Mouse (Mus musculus) forebrain, embryonic 14.5 days (tissue): ENCODE results near the gene Milr1. TPM values are rescaled to one million over a fixed set of nuclear protein-coding genes. Genes with fewer than 3 reads are reported as not detected.

Source experiments
- ATAC-seq: fragments of 200-750 bp; cut with Nextera tagmentation; 2 replicates; pipeline ENCODE4 v1.8.0; 2017; ENCODE audit warnings: mild to moderate bottlenecking, moderate library complexity
- DNase-seq: peaks from one replicate; pipeline ENCODE4 v3.0.0-alpha.2; 2015; ENCODE audit warnings: low spot score
- H3K27ac ChIP-seq: fragments of 300-500 bp; sonication (generic); 2 replicates; pipeline ENCODE4 v1.5.1; 2014; ENCODE audit warnings: low read depth, mild to moderate bottlenecking, control low read depth, low read length, moderate library complexity
- H3K27me3 ChIP-seq: fragments of 300-500 bp; sonication (generic); replicated peaks from 2 replicates; pipeline ENCODE4 v1.6.1; 2014; ENCODE audit warnings: low read length, control low read depth, mixed read lengths; ENCODE audit not compliant: control insufficient read depth, insufficient read depth
- H3K36me3 ChIP-seq: fragments of 300-500 bp; sonication (generic); 2 replicates; pipeline ENCODE4 v1.6.1; 2014; ENCODE audit warnings: low read length, control low read depth; ENCODE audit not compliant: control insufficient read depth, insufficient read depth
- H3K4me1 ChIP-seq: fragments of 300-500 bp; sonication (generic); 2 replicates; pipeline ENCODE4 v1.6.1; 2014; ENCODE audit warnings: antibody characterized with exemption, low read length, control low read depth; ENCODE audit not compliant: control insufficient read depth, insufficient read depth
- H3K4me2 ChIP-seq: fragments of 300-500 bp; sonication (generic); 2 replicates; pipeline ENCODE4 v1.6.1; 2014; ENCODE audit warnings: mild to moderate bottlenecking, control low read depth, low read length
- H3K4me3 ChIP-seq: fragments of 300-500 bp; sonication (generic); 2 replicates; pipeline ENCODE4 v1.5.1; 2014; ENCODE audit warnings: low read depth, low read length, control low read depth
- H3K9ac ChIP-seq: fragments of 300-500 bp; sonication (generic); 2 replicates; pipeline ENCODE4 v1.6.1; 2014; ENCODE audit warnings: mild to moderate bottlenecking, low read length, control low read depth, moderate library complexity
- H3K9me3 ChIP-seq: fragments of 300-500 bp; sonication (generic); replicated peaks from 2 replicates; pipeline ENCODE4 v1.6.1; 2016; ENCODE audit warnings: low read length, control low read depth, mixed read lengths; ENCODE audit not compliant: control insufficient read depth
- WGBS: fragments of 180-500 bp; shearing (Covaris S2); extraction: QIAGEN DNeasy Blood & Tissue Kit; methylation state at CpG from one replicate; pipeline ENCODE4 v1.1.7; 2014; 5-methylcytosine and 5-hydroxymethylcytosine counted together
- polyA plus RNA-seq: library from polyadenylated mRNA; unstranded; fragments of >200 nt; fragmentation: Nextera tagmentation; extraction: Ambion mirVana; gene quantifications from 2 replicates; pipeline ENCODE4 v1.2.1, GENCODE M21; 2014

Gene Milr1
- polyA plus RNA-seq, result 0.61 and 0.78 TPM in 2 replicates

DNA sequence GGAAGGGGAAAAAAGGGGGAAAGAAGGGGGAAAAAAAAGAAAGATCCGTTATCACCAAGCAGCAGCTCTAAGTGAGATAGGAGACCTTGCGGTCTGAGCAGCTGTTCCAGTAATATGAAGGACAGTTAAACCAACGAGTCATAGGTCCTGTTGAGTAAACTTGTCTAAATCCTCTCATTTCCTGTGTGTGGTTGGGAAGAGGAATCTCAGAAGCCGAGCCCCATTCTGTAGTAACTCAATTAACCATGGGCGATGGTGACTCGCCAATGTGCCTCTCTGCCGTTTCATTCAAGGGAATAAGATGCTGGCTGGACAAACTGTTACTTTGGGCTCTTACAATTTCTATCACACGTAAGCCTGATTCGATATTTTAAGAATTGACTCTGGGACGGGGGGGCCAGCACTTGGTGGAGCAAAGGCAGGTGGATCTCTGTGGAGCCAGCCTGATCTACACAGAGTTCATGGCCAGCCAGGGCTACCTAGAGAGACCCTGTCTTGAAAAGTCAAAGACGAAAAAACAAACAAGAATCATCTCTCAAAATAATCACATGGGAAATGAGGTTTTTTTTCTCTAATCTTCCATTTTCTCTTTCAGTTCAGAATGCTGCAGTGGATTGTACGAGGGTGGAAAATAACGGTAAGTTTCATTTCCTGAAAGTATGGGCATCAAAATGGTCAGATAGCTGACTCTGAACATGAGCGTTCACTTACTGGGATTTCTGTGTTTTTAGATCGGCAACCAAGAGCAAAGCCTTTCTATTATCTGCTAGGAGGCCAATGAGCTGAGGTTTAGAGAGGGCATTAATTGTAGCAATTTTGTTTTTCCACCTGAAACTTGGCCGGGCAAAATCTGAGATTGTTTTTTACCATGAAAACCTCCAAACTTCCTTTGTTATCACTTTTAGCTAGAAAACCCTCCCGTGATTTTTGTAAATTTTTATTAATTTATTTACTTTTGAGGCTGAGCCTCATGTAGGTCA is at the start of gene Milr1:
Milr1 (plus strand) TSS at position 188 of the 980 bp plus-strand sequence.
- no peak for ATAC-seq
- Histone ChIP-seq H3K9me3 (0 out of 2 replicates have a peak, but pooled peaks cover 2% of the 10 kb centered on the region), H3K4me1 (no peaks in the 10 kb centered on the region), H3K4me2 (no peak within 1 kb of the TSS), H3K36me3 (no peaks in the 10 kb centered on the region), H3K9ac (no peak within 1 kb of the TSS), H3K27ac (no peak within 1 kb of the TSS), H3K4me3 (no peak within 1 kb of the TSS), H3K27me3 (no peaks in the 10 kb centered on the region)
- DNase-seq, result no peak
- WGBS, result 92% methylated on average over 17 of the region's 17 CpGs

DNA sequence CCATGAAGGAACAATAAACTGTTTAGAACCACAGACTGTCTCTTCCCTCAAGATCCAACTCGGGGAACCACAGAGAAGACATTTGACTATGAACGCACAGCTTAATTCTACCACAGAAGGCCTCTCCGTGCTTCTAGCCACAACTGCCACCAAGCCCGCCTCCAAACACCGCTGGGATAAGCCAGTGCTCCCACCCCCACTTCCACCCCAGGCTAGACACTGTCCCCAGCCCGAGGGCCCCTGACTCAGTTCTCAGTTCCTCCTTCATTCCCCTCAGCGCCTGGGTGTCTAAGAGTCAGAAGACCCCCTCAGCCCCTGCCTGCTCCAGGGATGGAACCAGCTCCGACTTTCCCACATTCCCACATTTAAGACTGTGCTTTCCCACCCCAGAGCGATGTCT is 49.4 kb upstream of the Milr1 start:
- Histone ChIP-seq H3K36me3 (no peaks in the 10 kb centered on the region), H3K4me2 (no peak overlapping the region), H3K9ac (no peak overlapping the region), H3K4me3 (no peak overlapping the region), H3K27ac (no peak overlapping the region), H3K27me3 (no peaks in the 10 kb centered on the region), H3K4me1 (no peaks in the 10 kb centered on the region), H3K9me3 (no peaks in the 10 kb centered on the region)
- no peak for ATAC-seq
- WGBS, result 76% methylated on average over 9 of the region's 9 CpGs
- no peak for DNase-seq

DNA sequence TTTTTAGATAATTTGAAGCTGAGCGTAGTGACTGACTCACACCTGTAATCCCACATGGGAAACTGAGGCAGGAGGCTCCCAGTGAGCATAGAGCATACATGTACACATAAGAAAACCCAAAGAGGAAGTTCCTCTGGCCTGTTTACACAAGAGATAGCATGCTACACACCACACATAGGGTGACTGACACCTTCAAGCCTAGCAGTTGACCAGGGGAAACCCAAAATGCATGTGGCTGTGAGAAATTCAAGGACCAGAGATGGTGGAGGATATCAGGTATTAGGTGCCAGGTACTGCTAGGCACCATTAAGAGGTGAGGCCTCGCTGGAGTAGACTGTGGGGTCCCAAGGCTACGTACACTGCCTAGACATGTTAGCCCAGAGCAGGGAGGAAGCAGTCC is 48.4 kb upstream of the Milr1 start:
- Histone ChIP-seq H3K4me1 (no peaks in the 10 kb centered on the region), H3K9ac (no peak overlapping the region), H3K27ac (no peak overlapping the region), H3K36me3 (no peaks in the 10 kb centered on the region), H3K9me3 (no peaks in the 10 kb centered on the region), H3K27me3 (no peaks in the 10 kb centered on the region), H3K4me2 (no peak overlapping the region), H3K4me3 (no peak overlapping the region)
- WGBS, result 84% methylated on average over 3 of the region's 3 CpGs
- ATAC-seq (no peak), DNase-seq (no peak)

DNA sequence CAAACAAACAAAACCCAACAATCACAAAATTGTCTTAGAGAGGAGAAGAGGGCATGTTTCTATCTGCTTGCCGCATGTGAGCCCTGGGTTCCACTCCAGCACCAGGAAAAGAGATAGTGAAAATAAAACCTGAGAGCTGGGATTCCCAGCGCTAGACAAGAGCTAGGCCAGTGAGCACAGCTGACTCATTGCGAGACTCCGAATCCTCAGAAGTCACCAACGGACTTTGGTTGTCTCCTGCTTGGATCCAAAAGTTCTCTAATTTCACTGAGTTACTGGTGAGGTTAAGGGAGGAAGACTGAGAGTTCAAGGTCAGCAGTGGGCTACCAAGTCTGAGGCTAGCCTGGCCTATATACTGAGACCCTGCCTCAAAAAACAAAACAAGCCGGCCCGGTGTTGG is 47.1 kb upstream of the Milr1 start:
- Histone ChIP-seq H3K27me3 (no peaks in the 10 kb centered on the region), H3K4me3 (no peak overlapping the region), H3K4me2 (no peak overlapping the region), H3K36me3 (no peaks in the 10 kb centered on the region), H3K9ac (no peak overlapping the region), H3K4me1 (no peaks in the 10 kb centered on the region), H3K27ac (no peak overlapping the region), H3K9me3 (no peaks in the 10 kb centered on the region)
- ATAC-seq, result no peak
- 94% methylated on average over 7 of the region's 7 CpGs for WGBS
- no peak for DNase-seq

DNA sequence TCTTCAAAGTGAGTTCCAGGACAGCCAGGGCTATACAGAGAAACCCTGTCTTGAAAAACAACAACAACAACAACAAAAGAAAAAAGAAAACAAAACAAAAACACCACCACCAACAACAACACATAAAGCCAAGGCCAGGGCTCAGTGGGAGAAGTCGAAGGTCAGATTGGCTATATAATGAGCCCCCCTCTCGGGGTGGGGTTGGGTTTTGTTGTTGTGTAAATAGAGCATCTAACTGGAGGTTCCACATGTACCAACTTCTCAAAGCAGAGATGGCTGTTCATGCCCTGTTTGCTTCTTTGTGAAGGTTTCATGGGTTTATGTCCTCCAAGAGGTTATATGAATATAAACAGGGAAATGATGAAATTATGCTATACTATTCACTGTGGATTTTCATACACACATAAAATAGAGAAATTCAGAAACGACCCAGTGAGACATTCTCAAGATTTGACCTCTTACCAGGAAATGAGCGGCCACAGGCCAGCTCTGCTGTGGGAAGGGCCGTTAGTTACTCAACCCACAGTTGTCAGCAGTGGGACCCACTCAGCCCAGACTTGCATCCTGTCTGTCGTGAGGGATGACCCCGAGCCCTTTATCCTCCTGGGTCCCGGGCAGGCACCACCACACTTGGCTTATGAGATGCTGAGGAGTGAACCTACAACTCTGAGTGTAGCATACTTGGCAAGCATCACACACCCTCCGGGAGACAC is 46.5 kb upstream of the Milr1 start:
- H3K4me3 ChIP-seq, result no peak overlapping the region
- 83% methylated on average over 9 of the region's 9 CpGs for WGBS
- H3K4me1 ChIP-seq, result no peaks in the 10 kb centered on the region
- DNase-seq (no peak), ATAC-seq (no peak)
- H3K9ac ChIP-seq, result no peak overlapping the region
- no peaks in the 10 kb centered on the region for H3K36me3 ChIP-seq
- H3K27me3 ChIP-seq, result no peaks in the 10 kb centered on the region
- H3K4me2 ChIP-seq, result no peak overlapping the region
- no peak overlapping the region for H3K27ac ChIP-seq
- no peaks in the 10 kb centered on the region for H3K9me3 ChIP-seq

DNA sequence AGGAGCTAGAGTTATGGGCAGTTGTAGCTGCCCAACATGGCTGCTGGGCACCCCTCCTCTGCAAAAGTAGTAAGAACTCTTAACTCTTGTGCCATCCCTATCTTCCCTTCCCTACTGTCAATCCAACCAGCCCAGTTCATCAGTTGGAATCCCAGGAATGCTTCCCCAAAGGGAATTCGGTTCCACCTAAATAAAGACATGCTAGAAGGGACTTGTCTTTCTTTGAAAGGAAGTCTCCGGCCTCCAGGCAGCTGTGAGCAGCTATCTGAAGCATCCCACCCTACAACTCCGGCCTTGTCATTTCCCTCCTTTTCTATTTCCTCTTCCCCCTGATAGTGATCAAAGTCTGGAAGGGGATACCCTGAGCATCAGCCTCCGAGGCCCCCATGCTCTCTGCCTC is 44.8 kb upstream of the Milr1 start:
- Histone ChIP-seq H3K9ac (no peak overlapping the region), H3K4me1 (no peaks in the 10 kb centered on the region), H3K27me3 (no peaks in the 10 kb centered on the region), H3K9me3 (no peaks in the 10 kb centered on the region), H3K4me3 (no peak overlapping the region), H3K4me2 (no peak overlapping the region), H3K27ac (no peak overlapping the region), H3K36me3 (no peaks in the 10 kb centered on the region)
- WGBS, result 53% methylated on average over 4 of the region's 4 CpGs
- ATAC-seq (no peak), DNase-seq (no peak)

DNA sequence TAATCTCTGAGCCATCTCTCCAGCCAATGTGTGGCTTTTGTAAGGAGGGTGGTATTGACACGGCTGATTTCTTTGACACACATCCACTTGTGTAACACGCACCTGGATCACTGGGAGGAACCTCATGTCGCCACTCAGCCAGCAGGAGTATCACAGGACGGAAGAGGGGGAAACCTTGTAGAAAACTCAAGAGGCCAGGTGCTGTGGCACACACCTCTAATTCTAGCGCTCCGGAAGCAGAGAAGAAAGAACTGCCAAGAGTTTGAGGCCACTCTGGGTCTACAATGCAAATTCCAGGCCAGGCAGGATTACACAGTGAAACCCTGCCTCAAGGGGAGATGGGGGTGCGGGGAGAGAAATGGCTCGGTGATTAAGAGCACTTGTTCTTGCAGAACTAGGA is 43.9 kb upstream of the Milr1 start:
- Histone ChIP-seq H3K4me3 (no peak overlapping the region), H3K4me2 (no peak overlapping the region), H3K9me3 (no peaks in the 10 kb centered on the region), H3K27ac (no peak overlapping the region), H3K36me3 (no peaks in the 10 kb centered on the region), H3K9ac (no peak overlapping the region), H3K27me3 (no peaks in the 10 kb centered on the region), H3K4me1 (no peaks in the 10 kb centered on the region)
- 78% methylated on average over 8 of the region's 8 CpGs for WGBS
- DNase-seq (no peak), ATAC-seq (no peak)

DNA sequence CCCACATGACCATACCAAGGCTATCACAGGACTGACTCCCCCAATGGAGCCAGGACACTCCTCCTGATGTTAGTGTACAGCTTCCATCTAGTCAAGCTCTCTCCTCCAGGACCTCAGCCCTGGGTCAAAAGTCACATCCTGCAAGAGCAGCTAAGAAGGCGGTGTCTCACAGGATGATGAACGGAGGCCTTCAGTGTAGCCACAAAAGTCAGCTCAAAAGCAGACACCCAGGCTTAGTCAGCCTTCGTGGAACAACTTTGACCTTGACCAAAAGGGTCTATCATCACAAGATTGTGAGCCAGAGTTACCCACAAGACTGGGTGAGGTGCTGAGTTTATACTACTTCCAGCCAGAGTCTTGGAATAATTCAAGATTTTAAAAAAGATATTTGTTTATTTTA is 43.2 kb upstream of the Milr1 start:
- no peaks in the 10 kb centered on the region for H3K9me3 ChIP-seq
- no peak overlapping the region for H3K4me3 ChIP-seq
- no peak overlapping the region for H3K27ac ChIP-seq
- DNase-seq, result no peak
- no peak overlapping the region for H3K4me2 ChIP-seq
- no peak overlapping the region for H3K9ac ChIP-seq
- 91% methylated on average over 3 of the region's 3 CpGs for WGBS
- no peaks in the 10 kb centered on the region for H3K4me1 ChIP-seq
- H3K36me3 ChIP-seq, result no peaks in the 10 kb centered on the region
- H3K27me3 ChIP-seq, result no peaks in the 10 kb centered on the region
- no peak for ATAC-seq
